Mouse (Mus musculus): ENCODE measurements around the gene Adgrf1.

GRCm38 (mm10) chr17:43368171-43368576 is 98.0 kb downstream of the Adgrf1 start:
- no peak for TF ChIP-seq CTCF (IDR thresholded peaks at IDR 0.05; ENCODE audit: low read depth, low read length)
- TF ChIP-seq GATA1 (IDR thresholded peaks at IDR 0.05; ENCODE audit: borderline replicate concordance, low read length) = no peak
- TF ChIP-seq TAL1 (conservative IDR thresholded peaks at IDR 0.05; ENCODE audit: low read depth, low read length) = no peak
- TF ChIP-seq POLR2AphosphoS5 (IDR thresholded peaks at IDR 0.05; ENCODE audit: insufficient replicate concordance, low read depth, low read length) = no peak
